Mouse (Mus musculus): ENCODE measurements around the gene C87436.

GRCm38 (mm10) chr6:86404996-86405395 is 33.2 kb upstream of the C87436 start:
- TF ChIP-seq CTCF (conservative IDR thresholded peaks at IDR 0.05; ENCODE audit: insufficient read depth, insufficient read length, low read depth, low read length) (no peak), POLR2A (IDR thresholded peaks at IDR 0.05; ENCODE audit: low read depth, low read length) (no peak)

Measured in kidney, adult 2 months (tissue).